Mouse (Mus musculus): ENCODE measurements around the gene Ppp3ca. TPM values are rescaled to one million over a fixed set of nuclear protein-coding genes. Genes with fewer than 3 reads are reported as not detected.

The Ppp3ca gene
- total and polyA plus RNA-seq, 2 experiments from 2014 or later: 137 to 177 TPM

DNA sequence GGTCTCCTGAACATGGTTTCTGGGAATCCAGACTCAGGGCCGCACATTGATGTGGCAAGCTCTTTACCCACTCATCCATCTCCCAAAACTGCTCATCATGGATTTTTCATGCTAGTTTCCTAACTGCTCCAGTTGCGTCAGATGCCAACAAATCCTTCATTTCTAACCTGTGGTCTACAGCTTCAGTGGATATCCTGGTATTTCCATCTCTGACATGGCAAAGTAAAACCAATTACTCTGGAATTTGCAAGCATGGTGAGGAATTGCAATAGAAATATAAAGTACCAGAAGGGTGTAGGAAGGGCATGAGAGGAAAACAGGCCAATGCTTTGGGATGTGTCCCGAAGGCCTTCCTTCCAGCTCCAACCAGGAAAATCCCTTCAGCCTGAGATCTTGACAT, 196.2 kb downstream of the Ppp3ca start:
- H3K4me3 ChIP-seq (ENCODE audit: low read length): no peak overlapping the region
- ATAC-seq (no peak), DNase-seq (ENCODE audit: low spot score) (no peak)
- no peaks in the 10 kb centered on the region for H3K9me3 ChIP-seq (ENCODE audit: low read length)
- no peak overlapping the region for H3K27ac ChIP-seq
- WGBS: 94% methylated on average over 3 of the region's 3 CpGs
- H3K36me3 ChIP-seq (ENCODE audit: insufficient read depth, low read length): no peaks in the 10 kb centered on the region
- H3K27me3 ChIP-seq (ENCODE audit: insufficient read depth, low read length): no peaks in the 10 kb centered on the region
- H3K4me2 ChIP-seq (ENCODE audit: low read depth, low read length): no peak overlapping the region
- TF ChIP-seq CTCF (IDR thresholded peaks at IDR 0.05; ENCODE audit: low read depth): no peak
- no peak overlapping the region for H3K9ac ChIP-seq (replicated peaks; ENCODE audit: low read length)
- 0 out of 2 replicates have a peak, but pooled peaks cover under 1% of the 10 kb centered on the region for H3K4me1 ChIP-seq (ENCODE audit: insufficient read depth, low read length)

DNA sequence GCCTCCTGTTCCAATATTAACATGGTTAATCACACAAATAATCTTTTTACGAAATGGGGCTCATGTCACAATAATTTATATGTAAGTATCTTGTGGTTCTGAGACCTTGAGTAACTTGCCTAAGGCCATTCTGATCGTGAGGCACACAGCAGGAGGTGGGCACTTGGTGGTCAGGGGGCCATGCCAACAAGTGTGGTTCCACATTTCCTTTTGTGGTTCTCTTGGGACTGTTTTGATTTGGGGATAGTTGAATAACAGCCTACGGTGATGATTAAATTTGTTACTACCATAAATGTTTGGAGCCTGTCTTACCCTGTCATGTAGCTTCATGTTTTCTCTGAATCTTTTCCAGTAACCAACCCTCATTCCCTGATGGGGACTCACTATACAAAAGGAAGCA, 196.6 kb downstream of the Ppp3ca start:
- Histone ChIP-seq H3K9me3 (ENCODE audit: low read length) (no peaks in the 10 kb centered on the region), H3K27ac (no peak overlapping the region), H3K27me3 (ENCODE audit: insufficient read depth, low read length) (no peaks in the 10 kb centered on the region), H3K4me2 (ENCODE audit: low read depth, low read length) (no peak overlapping the region), H3K9ac (replicated peaks; ENCODE audit: low read length) (no peak overlapping the region), H3K4me3 (ENCODE audit: low read length) (no peak overlapping the region), H3K4me1 (ENCODE audit: insufficient read depth, low read length) (peaks cover 5% of the 10 kb centered on the region; the same call in 1 of the 2 replicates), H3K36me3 (ENCODE audit: insufficient read depth, low read length) (no peaks in the 10 kb centered on the region)
- TF ChIP-seq CTCF (IDR thresholded peaks at IDR 0.05; ENCODE audit: low read depth): no peak
- DNase-seq (ENCODE audit: low spot score): no peak
- 73% methylated on average over 3 of the region's 3 CpGs for WGBS
- ATAC-seq: no peak

GRCm38 (mm10) chr3:136867366-136867765, 197.4 kb downstream of the Ppp3ca start:
- Histone ChIP-seq H3K4me1 (ENCODE audit: insufficient read depth, low read length) (peaks cover 8% of the 10 kb centered on the region; the same call in 1 of the 2 replicates), H3K27me3 (ENCODE audit: insufficient read depth, low read length) (no peaks in the 10 kb centered on the region), H3K36me3 (ENCODE audit: insufficient read depth, low read length) (no peaks in the 10 kb centered on the region), H3K9ac (replicated peaks; ENCODE audit: low read length) (no peak overlapping the region), H3K9me3 (ENCODE audit: low read length) (no peaks in the 10 kb centered on the region), H3K27ac (no peak overlapping the region), H3K4me3 (ENCODE audit: low read length) (no peak overlapping the region), H3K4me2 (ENCODE audit: low read depth, low read length) (no peak overlapping the region)
- ATAC-seq (no peak), DNase-seq (ENCODE audit: low spot score) (no peak)
- WGBS: 90% methylated on average over 2 of the region's 2 CpGs
- TF ChIP-seq CTCF (IDR thresholded peaks at IDR 0.05; ENCODE audit: low read depth): no peak

GRCm38 (mm10) chr3:136871772-136872532, 202.0 kb downstream of the Ppp3ca start:
- TF ChIP-seq CTCF (IDR thresholded peaks at IDR 0.05; ENCODE audit: low read depth): no peak
- no peaks in the 10 kb centered on the region for H3K36me3 ChIP-seq (ENCODE audit: insufficient read depth, low read length)
- no peak overlapping the region; the same call in 1 of the 2 replicates for H3K27ac ChIP-seq
- no peak overlapping the region for H3K4me2 ChIP-seq (ENCODE audit: low read depth, low read length)
- ATAC-seq (peak; percentile 22; the same call in 1 of the 2 replicates), DNase-seq (ENCODE audit: low spot score) (peak; percentile 44)
- H3K27me3 ChIP-seq (ENCODE audit: insufficient read depth, low read length): no peaks in the 10 kb centered on the region
- peaks cover 12% of the 10 kb centered on the region; the same call in 1 of the 2 replicates for H3K4me1 ChIP-seq (ENCODE audit: insufficient read depth, low read length)
- no peak overlapping the region for H3K4me3 ChIP-seq (ENCODE audit: low read length)
- no peak overlapping the region for H3K9ac ChIP-seq (replicated peaks; ENCODE audit: low read length)
- 49% methylated on average over 14 of the region's 14 CpGs for WGBS
- H3K9me3 ChIP-seq (ENCODE audit: low read length): no peaks in the 10 kb centered on the region

DNA sequence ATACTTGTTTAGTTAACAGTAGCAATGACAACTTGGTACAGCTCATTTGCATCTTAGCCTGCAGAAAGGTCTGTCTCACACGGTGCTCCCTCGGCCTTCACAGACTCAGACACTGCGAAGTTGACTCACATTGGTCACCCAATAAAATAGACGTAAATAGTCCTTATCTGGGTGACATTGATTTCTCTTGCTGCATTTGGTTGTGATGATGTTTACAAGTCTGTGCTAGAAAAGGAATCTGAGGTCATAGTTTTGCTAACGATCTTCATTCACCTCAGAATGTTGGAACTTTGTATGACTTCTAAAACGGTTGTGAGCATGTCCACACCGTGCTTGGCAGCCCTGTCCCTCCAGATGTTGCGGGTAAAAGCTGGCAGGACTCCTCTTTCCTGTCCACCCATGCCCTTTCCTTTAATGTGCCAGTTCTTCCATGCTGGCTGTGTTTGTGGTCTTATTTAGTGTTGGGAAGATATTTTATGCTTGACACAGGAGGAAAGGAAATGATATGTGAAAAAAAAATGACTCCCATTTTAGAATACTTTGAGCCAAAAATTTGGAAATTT, 202.7 kb downstream of the Ppp3ca start:
- no peak for TF ChIP-seq CTCF (IDR thresholded peaks at IDR 0.05; ENCODE audit: low read depth)
- no peaks in the 10 kb centered on the region for H3K27me3 ChIP-seq (ENCODE audit: insufficient read depth, low read length)
- no peak overlapping the region for H3K4me3 ChIP-seq (ENCODE audit: low read length)
- no peaks in the 10 kb centered on the region for H3K9me3 ChIP-seq (ENCODE audit: low read length)
- H3K4me2 ChIP-seq (ENCODE audit: low read depth, low read length): no peak overlapping the region
- no peaks in the 10 kb centered on the region for H3K36me3 ChIP-seq (ENCODE audit: insufficient read depth, low read length)
- H3K4me1 ChIP-seq (ENCODE audit: insufficient read depth, low read length): peaks cover 12% of the 10 kb centered on the region; the same call in 1 of the 2 replicates
- DNase-seq (ENCODE audit: low spot score) (no peak), ATAC-seq (no peak)
- 68% methylated on average over 8 of the region's 8 CpGs for WGBS
- H3K9ac ChIP-seq (replicated peaks; ENCODE audit: low read length): no peak overlapping the region
- no peak overlapping the region for H3K27ac ChIP-seq

DNA sequence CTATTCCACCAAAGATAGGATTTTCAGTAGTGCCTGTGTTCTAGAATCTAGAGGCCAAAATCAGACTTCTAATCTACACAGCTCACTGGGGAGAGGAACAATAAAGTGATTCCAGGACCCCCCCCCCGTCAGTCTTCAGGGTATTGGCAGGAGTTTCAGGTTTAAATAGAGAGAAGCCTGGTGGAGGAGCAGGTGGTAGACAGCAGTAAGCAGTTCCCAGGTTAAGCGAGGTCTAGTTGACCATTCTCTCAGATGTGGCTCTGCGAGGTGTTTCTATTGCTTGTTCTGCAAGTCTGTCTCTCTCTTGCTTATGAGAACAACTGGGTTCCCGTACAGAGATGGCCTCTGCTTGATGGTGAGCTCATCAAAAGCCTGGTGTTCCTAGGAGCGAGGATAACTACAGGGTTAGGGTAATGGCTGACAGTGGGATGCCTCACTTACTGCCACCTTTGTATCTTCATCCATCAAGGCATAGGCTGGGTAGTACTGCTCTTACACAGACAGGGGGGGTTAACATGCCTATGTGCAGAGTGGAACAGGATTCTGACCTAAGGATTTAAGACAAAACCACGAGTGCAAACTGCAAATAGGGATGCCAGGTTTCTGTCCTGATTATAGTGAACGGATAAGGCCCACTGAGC, 204.0 kb downstream of the Ppp3ca start:
- H3K4me3 ChIP-seq (ENCODE audit: low read length): no peak overlapping the region
- peaks cover 12% of the 10 kb centered on the region; the same call in 1 of the 2 replicates for H3K4me1 ChIP-seq (ENCODE audit: insufficient read depth, low read length)
- no peaks in the 10 kb centered on the region for H3K27me3 ChIP-seq (ENCODE audit: insufficient read depth, low read length)
- peak; percentile 27; the same call in 1 of the 2 replicates for TF ChIP-seq CTCF (IDR thresholded peaks at IDR 0.05; ENCODE audit: low read depth)
- no peaks in the 10 kb centered on the region for H3K36me3 ChIP-seq (ENCODE audit: insufficient read depth, low read length)
- H3K9me3 ChIP-seq (ENCODE audit: low read length): no peaks in the 10 kb centered on the region
- H3K9ac ChIP-seq (replicated peaks; ENCODE audit: low read length): no peak overlapping the region
- ATAC-seq: no peak
- H3K27ac ChIP-seq: 0 out of 2 replicates have a peak overlapping the region, but pooled peaks have one; percentile 3
- H3K4me2 ChIP-seq (ENCODE audit: low read depth, low read length): no peak overlapping the region
- DNase-seq (ENCODE audit: low spot score): no peak
- WGBS: 68% methylated on average over 7 of the region's 7 CpGs
